Mouse (Mus musculus) midbrain, embryonic 15.5 days (tissue): ENCODE measurements at regions not wholly inside any gene's neighbourhood (a gene's known extent, or its start where the extent isn't known, plus 50 kb on each side); places are given as distances from the start of the nearest gene placed in this dataset.

Source experiments
- ATAC-seq: fragments of 200-750 bp; cut with Nextera tagmentation; replicated peaks from 2 replicates; pipeline ENCODE4 v1.8.0; 2017; ENCODE audit warnings: moderate TSS enrichment
- H3K27ac ChIP-seq: fragments of 300-500 bp; sonication (generic); 2 replicates; pipeline ENCODE4 v1.5.1; 2015; ENCODE audit warnings: mild to moderate bottlenecking, inconsistent platforms
- H3K27me3 ChIP-seq: fragments of 300-500 bp; sonication (generic); replicated peaks from 2 replicates; pipeline ENCODE4 v1.6.1; 2015; ENCODE audit warnings: inconsistent platforms
- H3K36me3 ChIP-seq: fragments of 300-500 bp; sonication (generic); replicated peaks from 2 replicates; pipeline ENCODE4 v1.6.1; 2015; ENCODE audit warnings: inconsistent platforms
- H3K4me1 ChIP-seq: fragments of 300-500 bp; sonication (generic); 2 replicates; pipeline ENCODE4 v1.6.1; 2015; ENCODE audit warnings: inconsistent platforms
- H3K4me2 ChIP-seq: fragments of 300-500 bp; sonication (generic); 2 replicates; pipeline ENCODE4 v1.6.1; 2015; ENCODE audit warnings: inconsistent platforms, mild to moderate bottlenecking, moderate library complexity
- H3K4me3 ChIP-seq: fragments of 300-500 bp; sonication (generic); 2 replicates; pipeline ENCODE4 v1.5.1; 2015; ENCODE audit warnings: mild to moderate bottlenecking, inconsistent platforms
- H3K9ac ChIP-seq: fragments of 300-500 bp; sonication (generic); 2 replicates; pipeline ENCODE4 v1.6.1; 2015; ENCODE audit warnings: mild to moderate bottlenecking, inconsistent platforms
- H3K9me3 ChIP-seq: fragments of 300-500 bp; sonication (generic); 2 replicates; pipeline ENCODE4 v1.6.1; 2016; ENCODE audit warnings: inconsistent platforms
- WGBS: fragments of 180-500 bp; shearing (Covaris S2); methylation state at CpG from one replicate; pipeline ENCODE4 v1.1.7; 2015; ENCODE audit warnings: mixed read lengths; 5-methylcytosine and 5-hydroxymethylcytosine counted together

- Histone ChIP-seq H3K36me3 (no peaks in the 10 kb centered on the region), H3K4me2 (no peak overlapping the region), H3K4me3 (no peak overlapping the region), H3K27ac (0 out of 2 replicates have a peak overlapping the region, but pooled peaks have one; percentile 7), H3K27me3 (no peaks in the 10 kb centered on the region), H3K4me1 (no peaks in the 10 kb centered on the region), H3K9ac (no peak overlapping the region), H3K9me3 (no peaks in the 10 kb centered on the region)
- WGBS = 76% methylated on average over 9 of the region's 9 CpGs
- ATAC-seq = no peak
Observed at GRCm38 (mm10) chr9:103867433-103868209, 106.0 kb upstream of the Tmem108 start.

GRCm38 (mm10) chr9:103869276-103869675 is 107.6 kb upstream of the Tmem108 start:
- 97% methylated on average over 2 of the region's 2 CpGs for WGBS
- Histone ChIP-seq H3K27me3 (no peaks in the 10 kb centered on the region), H3K4me1 (no peaks in the 10 kb centered on the region), H3K27ac (no peak overlapping the region), H3K36me3 (no peaks in the 10 kb centered on the region), H3K9me3 (no peaks in the 10 kb centered on the region), H3K4me3 (no peak overlapping the region), H3K4me2 (no peak overlapping the region), H3K9ac (no peak overlapping the region)
- no peak for ATAC-seq

GRCm38 (mm10) chr9:103872119-103872518 is 110.5 kb upstream of the Tmem108 start:
- H3K9me3 ChIP-seq = no peaks in the 10 kb centered on the region
- H3K4me1 ChIP-seq = no peaks in the 10 kb centered on the region
- no peak overlapping the region for H3K27ac ChIP-seq
- no peaks in the 10 kb centered on the region for H3K27me3 ChIP-seq
- no peak overlapping the region for H3K4me3 ChIP-seq
- no peak overlapping the region for H3K4me2 ChIP-seq
- no peak for ATAC-seq
- no peaks in the 10 kb centered on the region for H3K36me3 ChIP-seq
- 67% methylated on average over 1 of the region's 1 CpGs for WGBS
- no peak overlapping the region for H3K9ac ChIP-seq

GRCm38 (mm10) chr9:103873876-103874275 is 112.2 kb upstream of the Tmem108 start:
- no peak overlapping the region for H3K9ac ChIP-seq

GRCm38 (mm10) chr9:103877851-103878250 is 116.2 kb upstream of the Tmem108 start:
- no peak for ATAC-seq
- 83% methylated on average over 2 of the region's 2 CpGs for WGBS

More at GRCm38 (mm10) chr9:103873876-103874275, 112.2 kb upstream of the Tmem108 start:
- Histone ChIP-seq H3K36me3 (no peaks in the 10 kb centered on the region), H3K27me3 (no peaks in the 10 kb centered on the region), H3K4me1 (no peaks in the 10 kb centered on the region), H3K4me2 (no peak overlapping the region), H3K27ac (no peak overlapping the region), H3K4me3 (no peak overlapping the region), H3K9me3 (no peaks in the 10 kb centered on the region)
- 79% methylated on average over 9 of the region's 9 CpGs for WGBS
- no peak for ATAC-seq

GRCm38 (mm10) chr9:103892827-103893226 is 109.5 kb upstream of the Nphp3 start:
- no peak for ATAC-seq
- Histone ChIP-seq H3K9ac (no peak overlapping the region), H3K27me3 (no peaks in the 10 kb centered on the region), H3K4me2 (no peak overlapping the region), H3K27ac (no peak overlapping the region), H3K36me3 (no peaks in the 10 kb centered on the region), H3K4me3 (no peak overlapping the region), H3K4me1 (no peaks in the 10 kb centered on the region), H3K9me3 (no peaks in the 10 kb centered on the region)
- WGBS = 84% methylated on average over 4 of the region's 4 CpGs

More at GRCm38 (mm10) chr9:103877851-103878250, 116.2 kb upstream of the Tmem108 start:
- no peaks in the 10 kb centered on the region for H3K27me3 ChIP-seq
- no peaks in the 10 kb centered on the region for H3K9me3 ChIP-seq
- H3K27ac ChIP-seq = no peak overlapping the region
- no peaks in the 10 kb centered on the region for H3K4me1 ChIP-seq
- H3K4me3 ChIP-seq = no peak overlapping the region
- H3K9ac ChIP-seq = no peak overlapping the region
- no peak overlapping the region for H3K4me2 ChIP-seq
- H3K36me3 ChIP-seq = no peaks in the 10 kb centered on the region

GRCm38 (mm10) chr9:103894376-103894775 is 108.0 kb upstream of the Nphp3 start:
- WGBS = 92% methylated on average over 2 of the region's 2 CpGs

GRCm38 (mm10) chr9:103899311-103899710 is 103.0 kb upstream of the Nphp3 start:
- Histone ChIP-seq H3K4me2 (no peak overlapping the region), H3K27me3 (no peaks in the 10 kb centered on the region), H3K9ac (no peak overlapping the region), H3K4me1 (no peaks in the 10 kb centered on the region), H3K4me3 (no peak overlapping the region), H3K36me3 (no peaks in the 10 kb centered on the region), H3K27ac (no peak overlapping the region), H3K9me3 (no peaks in the 10 kb centered on the region)
- WGBS = 57% methylated on average over 2 of the region's 2 CpGs
- no peak for ATAC-seq

More at GRCm38 (mm10) chr9:103894376-103894775, 108.0 kb upstream of the Nphp3 start:
- H3K4me2 ChIP-seq = no peak overlapping the region
- no peak overlapping the region for H3K4me3 ChIP-seq
- H3K36me3 ChIP-seq = no peaks in the 10 kb centered on the region
- no peaks in the 10 kb centered on the region for H3K9me3 ChIP-seq
- H3K27ac ChIP-seq = no peak overlapping the region
- no peaks in the 10 kb centered on the region for H3K27me3 ChIP-seq
- no peak for ATAC-seq
- no peaks in the 10 kb centered on the region for H3K4me1 ChIP-seq
- H3K9ac ChIP-seq = no peak overlapping the region

- Histone ChIP-seq H3K4me1 (no peaks in the 10 kb centered on the region), H3K27me3 (no peaks in the 10 kb centered on the region), H3K27ac (no peak overlapping the region), H3K9ac (no peak overlapping the region), H3K4me2 (no peak overlapping the region), H3K4me3 (no peak overlapping the region), H3K9me3 (no peaks in the 10 kb centered on the region), H3K36me3 (no peaks in the 10 kb centered on the region)
- ATAC-seq = no peak
- WGBS = 80% methylated on average over 2 of the region's 2 CpGs
Observed at GRCm38 (mm10) chr9:103911347-103911746, 91.0 kb upstream of the Nphp3 start.

- H3K36me3 ChIP-seq = no peaks in the 10 kb centered on the region
- H3K4me1 ChIP-seq = no peaks in the 10 kb centered on the region
- H3K4me3 ChIP-seq = no peak overlapping the region
- no peak overlapping the region for H3K27ac ChIP-seq
- no peaks in the 10 kb centered on the region for H3K9me3 ChIP-seq
- no peak overlapping the region for H3K4me2 ChIP-seq
- ATAC-seq = no peak
- H3K9ac ChIP-seq = no peak overlapping the region
- H3K27me3 ChIP-seq = no peaks in the 10 kb centered on the region
- 83% methylated on average over 4 of the region's 4 CpGs for WGBS
Observed at GRCm38 (mm10) chr9:103915126-103915525, 87.2 kb upstream of the Nphp3 start.

- no peaks in the 10 kb centered on the region for H3K4me1 ChIP-seq
- ATAC-seq = no peak
Observed at GRCm38 (mm10) chr9:103917771-103918170, 84.6 kb upstream of the Nphp3 start.

GRCm38 (mm10) chr9:103922356-103922755 is 80.0 kb upstream of the Nphp3 start:
- Histone ChIP-seq H3K4me2 (no peak overlapping the region), H3K4me3 (no peak overlapping the region), H3K27me3 (no peaks in the 10 kb centered on the region), H3K9ac (no peak overlapping the region), H3K27ac (no peak overlapping the region), H3K4me1 (no peaks in the 10 kb centered on the region), H3K36me3 (no peaks in the 10 kb centered on the region), H3K9me3 (no peaks in the 10 kb centered on the region)
- 92% methylated on average over 5 of the region's 5 CpGs for WGBS
- no peak for ATAC-seq

More at GRCm38 (mm10) chr9:103917771-103918170, 84.6 kb upstream of the Nphp3 start:
- H3K9ac ChIP-seq = no peak overlapping the region
- WGBS = 78% methylated on average over 6 of the region's 6 CpGs
- H3K4me3 ChIP-seq = no peak overlapping the region
- H3K36me3 ChIP-seq = no peaks in the 10 kb centered on the region
- H3K9me3 ChIP-seq = no peaks in the 10 kb centered on the region
- no peaks in the 10 kb centered on the region for H3K27me3 ChIP-seq
- no peak overlapping the region for H3K4me2 ChIP-seq
- no peak overlapping the region for H3K27ac ChIP-seq

- no peak overlapping the region for H3K27ac ChIP-seq
- H3K9me3 ChIP-seq = no peaks in the 10 kb centered on the region
- H3K4me3 ChIP-seq = no peak overlapping the region
- H3K4me2 ChIP-seq = no peak overlapping the region
- H3K27me3 ChIP-seq = no peaks in the 10 kb centered on the region
- H3K4me1 ChIP-seq = no peaks in the 10 kb centered on the region
- H3K36me3 ChIP-seq = no peaks in the 10 kb centered on the region
- ATAC-seq = no peak
- WGBS = 81% methylated on average over 3 of the region's 3 CpGs
- no peak overlapping the region for H3K9ac ChIP-seq
Observed at GRCm38 (mm10) chr9:103924641-103925040, 77.7 kb upstream of the Nphp3 start.
